Mouse (Mus musculus) megakaryocyte progenitor cell, adult 5-6 weeks (primary cell): Measurements from ENCODE around the gene Mbnl2. TPM values are rescaled to one million over a fixed set of nuclear protein-coding genes. Genes with fewer than 3 reads are reported as not detected.

Experiments used
- ATAC-seq: replicated peaks from 2 replicates; pipeline ENCODE4 v1.8.0; 2016; ENCODE audit warnings: mild to moderate bottlenecking, moderate TSS enrichment, inconsistent platforms; ENCODE audit not compliant: poor library complexity
- total RNA-seq, 2 experiments: library from RNA; stranded (forward) in 1 of 2; stranded (reverse) in 1 of 2; fragments of 157-497, 149-512 nt in 1 of 2; fragments of 200-1000 nt in 1 of 2; gene quantifications; 2 replicates each; pipeline versions ENCODE4 v1.2.3 to v1.2.4; 2015 to 2017

The Mbnl2 gene
- total RNA-seq, 2 experiments from 2014 or later, result 63.2 to 97.8 TPM

DNA sequence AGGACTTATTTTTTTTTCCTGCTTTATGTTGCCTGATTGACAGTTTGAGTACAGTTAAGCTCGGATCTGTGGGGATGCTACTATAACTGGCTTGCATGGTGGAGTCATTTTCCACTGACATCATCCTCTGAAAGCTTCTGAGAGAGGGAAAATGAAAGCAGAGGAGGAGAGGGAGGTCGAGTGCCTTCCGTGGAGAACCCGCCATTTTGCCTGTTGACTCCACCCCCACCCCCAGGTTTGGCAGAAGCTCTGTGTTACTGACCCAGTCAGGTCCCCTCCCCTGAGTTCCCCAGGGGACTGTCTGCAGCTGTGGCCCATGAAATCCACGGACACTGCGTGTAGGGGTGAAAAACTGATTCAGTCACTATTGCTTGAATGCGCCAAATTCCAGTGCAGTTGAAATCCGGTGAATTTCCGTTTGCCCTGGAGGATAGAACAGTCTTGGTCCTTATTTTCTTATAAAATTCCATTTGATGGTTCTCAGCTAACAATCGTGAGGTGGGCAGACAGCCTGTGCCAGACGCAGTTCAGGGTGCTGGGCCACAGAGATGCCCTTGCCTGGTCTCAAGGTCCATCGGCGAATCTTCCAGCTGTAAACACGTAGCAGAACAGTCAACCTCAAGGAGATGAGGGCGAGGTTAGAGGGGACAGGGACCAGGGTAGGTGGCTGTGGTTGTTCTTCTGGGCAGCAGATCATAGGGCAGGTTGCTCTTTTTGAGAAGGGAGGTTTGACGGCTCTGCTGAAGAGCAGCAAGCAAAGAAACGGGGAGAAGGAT lies 20.9 kb downstream of the Mbnl2 start:
- no peak for ATAC-seq

DNA sequence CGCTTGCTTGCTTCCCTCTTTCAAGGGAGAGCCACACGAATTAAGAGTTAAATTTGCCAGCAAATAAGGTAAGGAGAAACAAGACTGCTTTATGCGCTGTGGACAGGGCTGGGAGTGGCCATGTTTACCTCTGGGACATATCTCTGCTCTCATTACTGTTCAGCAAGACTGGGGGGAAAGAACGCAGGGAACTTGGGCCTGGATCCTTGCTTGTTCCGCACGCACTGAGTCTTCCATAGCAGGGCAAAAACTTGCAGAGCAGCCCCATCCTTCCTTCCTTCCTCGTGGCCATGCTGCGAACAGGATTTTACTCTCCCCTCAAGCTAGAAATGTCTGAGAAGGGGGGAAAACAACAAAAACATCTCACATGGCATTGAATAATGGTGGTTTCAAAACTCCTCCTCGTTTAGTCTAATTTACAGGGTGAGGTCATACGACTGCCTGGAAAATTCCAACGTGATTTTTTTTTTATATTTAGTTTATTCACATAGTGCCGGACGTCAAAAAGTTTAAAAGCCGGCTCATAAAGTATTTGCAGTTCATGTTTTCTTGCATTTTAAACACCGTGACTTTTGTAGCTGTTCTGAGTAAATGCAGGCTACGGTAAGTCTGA lies 21.8 kb downstream of the Mbnl2 start:
- no peak for ATAC-seq

DNA sequence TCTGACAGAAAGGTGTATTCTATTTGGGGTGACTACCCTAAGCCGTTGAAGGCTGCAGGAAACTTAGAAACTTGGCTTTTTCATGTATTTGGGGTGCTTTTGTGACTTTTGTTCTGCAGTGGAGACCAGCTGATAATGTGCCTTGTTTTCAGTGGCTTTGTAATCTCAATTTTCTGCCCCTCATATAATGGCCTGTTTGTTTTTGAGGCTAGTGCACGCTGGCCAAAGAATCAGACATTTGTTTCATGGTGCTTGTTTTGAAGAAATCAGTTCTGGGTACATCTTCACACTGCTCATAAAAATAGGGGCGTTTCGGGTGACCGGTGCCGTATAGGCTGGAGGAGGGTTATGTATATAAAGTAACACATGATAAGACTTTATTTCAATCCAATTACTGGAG lies 22.4 kb downstream of the Mbnl2 start:
- no peak for ATAC-seq

DNA sequence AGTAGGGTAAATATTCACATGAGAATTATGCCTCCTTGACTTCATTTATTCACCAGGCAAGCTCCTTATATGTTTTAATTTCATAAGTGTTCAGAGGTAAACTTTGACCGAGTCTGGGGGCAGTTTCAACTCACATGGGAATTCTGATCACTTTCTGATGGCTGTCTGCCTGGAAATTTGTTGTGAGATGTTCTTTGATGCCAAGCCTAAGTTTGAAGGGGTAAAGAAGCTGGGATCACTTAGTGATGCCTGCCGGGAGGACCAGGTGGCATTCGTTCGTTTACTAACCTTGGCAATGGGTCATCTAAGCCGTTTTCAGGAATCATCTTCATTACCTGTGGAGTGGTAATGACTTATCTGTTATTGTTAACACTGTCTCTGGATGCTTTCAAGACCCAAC lies 23.0 kb downstream of the Mbnl2 start:
- no peak for ATAC-seq

DNA sequence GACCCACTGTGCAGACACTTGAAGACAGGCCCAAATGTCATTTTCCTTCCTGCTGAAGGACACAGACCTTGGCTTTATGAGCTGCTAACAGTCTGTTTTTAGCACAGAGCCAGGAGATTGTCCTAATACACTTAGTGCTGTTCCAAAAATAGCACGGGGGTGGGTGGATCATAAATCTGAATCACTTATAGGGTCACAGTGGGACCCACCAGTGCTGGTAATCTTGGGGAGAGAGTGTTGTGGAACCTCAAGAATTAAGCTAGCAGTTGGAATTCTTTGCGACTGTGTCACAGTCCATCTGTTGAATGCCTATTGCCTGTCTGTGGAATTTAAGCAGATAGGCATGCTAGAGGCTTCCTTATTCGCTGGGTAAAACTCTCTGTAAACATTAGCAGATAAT lies 24.2 kb downstream of the Mbnl2 start:
- no peak for ATAC-seq

DNA sequence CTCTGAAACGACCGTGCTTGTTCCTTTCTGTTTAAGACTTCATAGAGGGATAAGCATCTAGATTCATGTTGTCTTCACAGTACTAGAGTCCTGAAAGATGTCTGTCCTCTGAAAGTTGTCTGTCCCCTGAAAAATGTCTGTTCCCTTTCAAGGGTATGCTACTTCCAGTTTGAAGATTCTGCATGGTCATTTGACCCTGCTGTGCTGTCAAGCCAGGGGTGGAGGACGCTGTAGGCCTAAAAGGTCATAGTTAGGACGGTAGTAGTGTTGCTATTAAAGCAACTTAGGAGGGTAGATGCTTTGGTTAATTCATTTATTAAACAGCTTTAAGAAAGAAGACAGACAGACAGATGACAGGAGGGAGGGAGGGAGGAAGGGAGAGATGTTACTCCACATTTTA lies 24.7 kb downstream of the Mbnl2 start:
- no peak for ATAC-seq

DNA sequence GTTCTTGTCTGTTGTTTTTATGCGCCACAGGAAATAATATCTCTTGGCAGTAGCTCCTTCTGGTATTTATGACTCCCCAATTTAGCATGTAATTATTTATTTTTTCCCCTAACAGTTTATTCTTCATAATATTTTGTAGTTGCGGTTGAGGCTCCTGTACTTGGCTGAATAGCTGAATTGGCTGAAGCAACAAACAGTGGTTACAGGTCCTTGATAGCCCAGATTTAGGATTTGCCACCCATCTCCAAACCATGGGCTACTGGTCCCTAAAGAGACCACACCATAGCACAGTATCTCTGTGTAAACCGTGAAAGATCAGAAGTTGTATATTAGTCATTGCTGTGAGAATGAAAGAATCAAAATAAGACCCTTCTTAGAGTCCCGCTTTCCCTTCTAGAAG lies 25.3 kb downstream of the Mbnl2 start:
- no peak for ATAC-seq

DNA sequence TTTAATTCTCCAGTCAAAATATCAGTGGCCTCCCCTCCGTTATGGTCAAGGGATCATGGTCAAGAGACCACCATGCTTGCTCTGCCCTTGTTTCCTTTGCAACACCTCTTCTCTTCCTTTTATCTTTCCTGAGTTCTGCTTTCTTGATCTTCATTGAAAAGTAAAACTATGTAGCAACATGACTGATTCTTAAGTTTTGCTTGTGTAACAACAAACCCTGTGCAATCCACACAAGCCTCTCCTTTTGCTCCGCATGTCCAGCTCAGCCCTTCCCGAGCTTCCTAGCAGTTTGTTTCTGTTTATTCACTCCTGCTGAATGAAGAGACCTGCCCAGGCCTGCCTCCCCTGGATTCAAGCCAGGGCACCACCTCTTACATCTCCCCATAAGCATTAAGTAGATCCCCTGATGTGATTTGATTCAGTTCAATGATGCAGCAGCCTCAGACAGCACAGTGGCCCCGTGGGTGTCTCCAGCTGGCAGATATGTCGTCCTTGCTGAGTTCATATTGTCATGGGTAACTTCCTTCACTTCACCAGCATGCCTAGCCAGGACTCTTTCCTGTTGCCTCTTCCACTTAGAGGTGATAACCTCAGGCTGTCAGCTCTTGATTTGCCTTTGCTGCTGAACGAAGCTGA lies 27.6 kb downstream of the Mbnl2 start:
- peak; percentile 64 for ATAC-seq

DNA sequence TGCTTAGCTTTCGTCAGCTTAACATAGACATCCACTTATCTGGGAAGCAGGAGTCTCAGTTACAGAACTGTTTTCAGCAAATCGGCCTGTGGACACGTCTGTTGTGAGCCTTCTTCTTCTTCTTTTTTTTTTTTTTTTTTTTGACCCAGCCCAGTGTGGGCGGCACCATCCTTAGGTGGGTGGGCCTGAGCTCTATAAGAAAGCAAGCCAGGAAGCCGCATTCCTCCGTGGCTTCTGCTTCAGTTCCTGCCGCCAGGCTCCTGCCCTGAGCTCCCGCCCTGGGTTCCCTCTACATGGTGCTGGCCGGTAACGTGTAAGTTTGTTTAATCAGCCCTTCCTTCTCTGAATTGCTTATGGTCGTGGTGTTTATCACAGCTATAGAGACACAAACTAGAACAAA lies 30.8 kb downstream of the Mbnl2 start:
- ATAC-seq, result peak; percentile 75

DNA sequence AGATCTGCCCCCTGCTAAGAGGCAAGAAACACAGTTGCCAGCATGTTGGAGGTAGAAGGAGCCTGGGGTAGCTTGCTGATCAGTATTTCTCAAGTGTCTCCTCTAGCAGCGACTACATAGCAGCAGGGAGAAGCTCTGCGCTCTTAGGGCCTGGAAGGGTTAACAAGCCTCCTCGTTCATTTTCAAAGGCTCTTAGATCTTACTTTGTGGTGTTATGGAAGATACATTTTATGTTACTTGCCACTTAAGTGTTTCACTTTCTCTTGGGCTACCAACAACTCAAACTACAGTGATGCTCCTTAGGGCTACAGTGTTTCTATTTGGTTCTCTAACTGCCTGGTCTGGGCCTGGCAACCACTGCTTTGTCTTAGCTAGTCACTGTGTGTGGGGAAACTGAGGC lies 31.9 kb downstream of the Mbnl2 start:
- ATAC-seq, result no peak

DNA sequence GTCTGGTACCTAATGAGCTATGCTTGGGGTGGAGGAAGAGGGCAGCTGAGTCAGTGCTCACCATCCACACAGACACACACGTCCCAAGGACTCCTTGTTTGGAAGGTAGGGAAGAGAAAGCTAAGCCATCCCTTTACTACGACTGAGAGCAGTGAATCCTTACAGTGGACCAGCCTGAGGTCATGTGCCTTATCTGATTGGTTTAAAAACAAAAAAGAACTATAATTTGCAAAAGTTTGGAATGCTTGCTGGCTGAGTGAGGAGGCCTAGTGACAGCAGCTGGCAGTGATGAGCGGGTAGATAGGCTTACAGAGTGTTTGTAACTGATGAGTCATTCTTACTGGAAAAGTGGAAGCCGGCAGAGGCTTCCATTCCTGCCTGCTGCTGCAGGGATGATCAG lies 32.5 kb downstream of the Mbnl2 start:
- ATAC-seq, result no peak

DNA sequence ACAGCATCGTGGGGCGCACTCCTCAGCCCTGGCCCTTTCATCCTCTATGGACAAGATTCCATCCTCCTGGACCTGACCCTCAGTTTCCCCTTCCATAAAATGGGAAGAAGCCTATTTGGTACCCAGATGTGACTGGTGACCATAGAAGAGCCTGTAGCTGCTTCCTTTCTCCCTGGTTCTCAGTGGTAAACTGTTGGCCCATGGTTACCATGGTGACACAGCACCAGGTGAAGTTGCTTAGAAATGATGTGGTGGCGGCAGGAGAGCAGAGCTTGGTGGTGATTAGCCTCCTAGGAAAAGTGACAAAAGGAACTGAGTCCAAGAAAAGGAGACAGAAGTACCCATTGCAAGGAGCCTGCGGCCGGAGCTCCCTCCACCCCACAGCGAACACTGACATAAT lies 34.2 kb downstream of the Mbnl2 start:
- ATAC-seq, result no peak

DNA sequence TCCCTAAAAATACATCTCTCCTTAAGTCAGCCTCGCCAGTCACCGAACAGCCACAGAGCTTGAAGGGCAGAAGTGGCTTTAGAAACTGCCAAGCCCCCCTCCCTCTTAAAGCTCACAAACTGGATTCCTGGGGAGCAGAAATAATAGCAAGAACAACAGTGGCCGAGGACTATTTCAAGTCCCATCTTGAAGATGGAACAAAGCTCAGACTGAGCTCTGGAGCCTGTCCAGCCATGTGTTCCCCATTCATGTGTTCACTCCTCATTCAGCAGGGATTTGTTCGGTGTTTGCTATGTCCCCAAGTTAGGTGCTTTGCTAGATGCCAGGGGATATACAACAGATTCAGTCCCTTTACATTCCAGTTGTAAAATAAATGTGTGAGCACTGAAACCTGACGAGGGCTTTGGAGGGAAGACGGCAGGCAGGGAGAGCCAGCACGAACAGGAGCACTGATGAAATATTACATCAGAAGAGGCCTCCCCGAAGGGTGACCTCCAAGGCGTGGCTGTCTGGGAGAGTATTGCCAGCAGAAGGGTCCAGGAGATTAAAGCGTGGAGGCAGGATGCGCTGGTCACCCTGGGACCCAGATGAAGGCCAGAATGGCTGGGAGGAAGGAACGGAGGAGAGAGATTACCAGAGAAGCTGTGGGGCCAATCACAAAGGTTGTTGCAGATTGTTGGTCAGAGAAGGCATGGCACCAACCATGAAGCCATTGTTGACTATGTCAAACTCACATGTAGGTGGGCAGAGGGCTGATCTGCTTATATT lies 36.0 kb downstream of the Mbnl2 start:
- ATAC-seq, result no peak

DNA sequence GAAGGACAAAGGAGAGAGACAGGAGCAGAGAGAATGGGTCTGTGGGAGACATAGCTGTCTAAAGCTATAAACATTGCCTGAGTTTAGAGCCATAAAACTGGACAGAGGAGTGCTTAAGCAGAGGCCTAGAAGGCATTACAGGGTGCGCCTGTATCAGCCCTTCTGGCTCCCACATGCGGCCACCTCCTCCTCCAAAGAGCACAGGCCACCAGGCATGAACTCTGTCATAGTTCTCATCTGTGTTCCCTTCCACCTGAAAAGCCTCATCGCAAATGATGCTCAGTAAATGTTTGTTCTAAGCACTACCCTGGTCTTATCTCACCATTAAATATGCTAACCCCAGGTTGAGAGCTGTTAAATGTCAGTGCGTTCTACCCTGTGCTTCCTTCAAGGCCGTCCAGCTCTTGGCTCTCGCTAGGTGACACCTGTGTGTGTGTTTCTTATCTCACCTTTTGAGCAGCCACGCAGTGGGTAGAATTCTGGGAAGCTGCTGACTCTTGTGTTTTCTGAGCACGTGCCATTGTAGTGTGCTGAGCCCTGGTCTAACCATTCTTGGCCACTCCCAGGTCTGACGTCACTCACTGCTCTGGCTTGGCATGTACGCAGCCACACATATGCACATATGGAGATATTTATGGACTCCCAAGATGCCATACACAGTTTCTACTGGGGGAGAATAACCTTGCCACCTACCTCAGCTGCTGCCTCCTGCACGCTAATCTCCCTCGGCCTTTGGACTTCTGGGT lies 37.4 kb downstream of the Mbnl2 start:
- ATAC-seq, result peak; percentile 13; the same call in 1 of the 2 replicates

DNA sequence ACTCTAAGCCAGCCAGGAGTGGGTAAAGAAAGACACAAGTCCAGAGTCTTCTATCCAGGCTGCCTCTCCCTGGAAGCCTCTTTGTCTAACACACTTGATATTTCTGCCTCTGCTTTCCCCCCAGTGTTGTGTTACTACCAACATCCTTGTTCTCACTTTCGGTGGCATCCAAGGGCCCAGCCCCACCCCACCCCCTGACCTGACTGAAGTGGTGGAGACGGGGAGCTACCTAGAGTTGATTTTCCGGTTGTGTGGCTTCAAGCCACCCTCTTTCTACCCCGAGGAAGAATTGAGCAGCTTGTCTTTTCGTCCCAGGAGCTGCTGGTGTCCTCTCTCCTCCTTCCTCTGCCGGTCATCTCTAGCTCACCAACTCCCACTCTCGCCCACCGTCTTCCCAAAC lies 38.0 kb downstream of the Mbnl2 start:
- no peak for ATAC-seq

DNA sequence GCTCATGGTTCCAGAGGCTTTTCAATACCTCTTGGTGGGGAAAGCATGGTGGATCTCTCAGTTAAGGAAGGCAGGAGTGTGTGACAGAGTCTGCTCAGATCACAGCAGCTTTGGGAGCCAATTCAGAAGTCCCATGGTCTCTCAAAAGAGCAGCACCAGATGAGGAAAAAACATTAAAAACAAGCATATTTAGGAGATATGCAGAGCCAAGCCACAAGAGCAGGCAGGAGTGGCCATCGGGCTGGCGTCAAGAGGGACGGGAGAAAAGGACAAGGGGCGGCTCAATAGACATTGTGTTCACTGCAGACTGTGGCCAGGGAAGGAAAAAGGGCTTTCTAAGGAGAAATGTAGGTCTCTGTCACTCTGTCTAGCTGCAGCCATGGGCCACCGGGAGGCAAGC lies 40.3 kb downstream of the Mbnl2 start:
- no peak for ATAC-seq

DNA sequence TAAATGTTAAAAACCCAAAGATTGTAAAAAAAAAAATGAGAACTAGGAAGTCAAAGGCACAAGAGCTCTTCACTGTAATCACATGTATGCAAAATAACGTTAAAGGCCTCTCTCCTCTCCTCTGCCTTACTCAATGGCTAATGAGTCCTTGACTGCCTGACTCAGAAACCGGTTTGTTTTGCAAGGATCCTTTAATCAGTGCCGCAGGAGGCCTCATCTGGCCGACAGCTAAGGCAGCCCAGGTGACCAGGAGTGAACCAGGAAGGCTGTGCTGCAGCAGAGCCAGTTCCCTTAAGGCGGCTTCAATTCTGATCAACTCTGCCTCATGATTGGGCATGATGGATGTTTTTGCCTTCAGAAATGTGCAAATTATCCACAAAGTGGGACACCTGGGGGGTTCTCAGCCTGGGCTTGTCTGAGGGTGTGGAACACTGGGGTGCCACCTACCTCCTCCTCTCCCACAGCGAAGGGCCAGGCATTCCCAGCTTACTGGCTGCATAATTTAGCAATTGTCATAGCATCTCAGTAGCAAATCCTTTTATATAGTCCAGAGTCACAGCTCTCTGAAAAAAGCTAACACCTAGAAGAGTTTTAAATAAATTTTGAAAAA lies 43.0 kb downstream of the Mbnl2 start:
- ATAC-seq, result no peak

DNA sequence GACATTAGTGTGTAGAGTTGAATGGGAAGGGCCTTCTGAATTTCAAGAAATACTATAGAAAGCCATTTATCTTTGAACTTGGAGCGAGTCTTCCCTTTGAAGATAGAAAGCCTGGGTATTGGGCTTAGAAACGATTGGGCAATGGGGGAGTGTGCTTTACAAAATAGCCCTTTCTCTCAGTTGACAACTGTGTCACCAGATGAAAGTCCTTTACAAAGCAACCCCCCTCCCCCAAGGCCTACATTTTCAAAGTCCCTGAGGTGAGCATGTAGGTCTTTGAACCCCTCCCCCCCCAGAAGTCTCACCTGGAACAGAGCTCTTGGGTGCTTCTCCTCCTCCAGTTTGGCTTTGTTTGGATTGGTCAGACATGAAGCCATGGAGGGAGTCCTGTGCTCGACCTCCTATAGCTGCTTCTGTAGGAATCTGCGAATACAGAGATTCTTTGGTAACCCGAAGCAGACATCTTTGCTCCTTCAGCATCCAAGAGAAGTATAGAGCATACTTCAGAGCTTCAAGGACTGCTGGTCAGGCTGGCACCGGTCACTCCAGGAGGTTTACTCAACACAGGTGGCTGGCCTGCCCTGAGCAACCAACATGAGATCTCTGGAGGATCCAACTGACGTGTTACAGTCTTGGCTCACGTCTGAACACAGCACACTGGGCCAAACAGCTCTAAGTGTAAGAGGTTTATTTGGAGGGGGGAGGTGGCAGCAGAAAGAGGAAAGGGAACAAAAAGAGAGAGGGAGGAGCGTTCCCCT lies 43.7 kb downstream of the Mbnl2 start:
- peak; percentile 20; the same call in 1 of the 2 replicates for ATAC-seq

DNA sequence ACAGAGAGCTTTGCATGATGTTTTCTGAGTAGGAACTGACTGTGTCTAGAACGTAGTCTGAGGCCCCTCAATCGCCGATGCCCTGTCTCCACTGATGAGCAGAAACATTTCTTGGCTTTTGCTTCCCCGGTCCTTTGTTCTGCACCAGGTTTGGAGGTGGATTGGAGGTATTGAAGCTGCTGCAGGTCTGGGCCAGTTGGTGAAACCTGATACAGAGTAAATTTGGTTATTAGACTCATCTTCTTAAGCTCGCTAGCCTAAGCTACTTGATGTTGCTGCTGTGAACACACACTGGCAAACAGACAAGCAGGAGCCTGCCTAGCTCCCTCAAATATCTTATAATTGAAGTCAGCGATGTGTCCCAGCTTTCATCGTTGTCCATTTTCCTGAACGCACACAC lies 46.6 kb downstream of the Mbnl2 start:
- ATAC-seq, result no peak

DNA sequence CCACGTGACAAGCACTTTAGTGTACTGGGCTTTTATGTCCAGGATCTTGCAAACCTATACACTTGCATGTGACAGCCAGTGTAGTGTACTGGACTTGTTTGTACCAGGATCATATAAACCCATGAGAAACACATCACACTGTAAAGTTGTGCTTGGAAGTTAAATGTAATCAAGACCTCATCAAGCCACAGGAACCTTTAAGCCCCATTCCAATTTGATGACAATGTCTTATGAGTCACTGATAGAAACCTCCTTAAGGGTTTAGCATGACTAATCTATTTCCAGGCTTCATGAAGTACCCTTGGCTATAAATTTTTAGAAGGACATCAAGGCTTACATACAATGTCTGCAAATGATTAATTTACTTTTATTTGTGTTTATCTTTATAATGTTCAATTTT lies 47.6 kb downstream of the Mbnl2 start:
- ATAC-seq, result no peak
